Mouse (Mus musculus) kidney, adult 2 months (tissue): Measurements from ENCODE around the gene Celsr1. TPM values are rescaled to one million over a fixed set of nuclear protein-coding genes. Genes with fewer than 3 reads are reported as not detected.

ENCODE experiments used
- DNase-seq: peaks from one replicate; pipeline ENCODE4 v3.0.0; 2021
- H3K27ac ChIP-seq: fragments of 200-500 bp; 2 replicates; pipeline ENCODE4 v1.5.1; 2012; ENCODE audit warnings: low read depth, low read length, control low read depth, inconsistent platforms; ENCODE audit not compliant: insufficient read depth
- H3K27me3 ChIP-seq: fragments of 200-500 bp; replicated peaks from 2 replicates; pipeline ENCODE4 v1.6.1; 2012; ENCODE audit warnings: mild to moderate bottlenecking, moderate library complexity, low read length, inconsistent platforms; ENCODE audit not compliant: control insufficient read depth, insufficient read depth
- H3K36me3 ChIP-seq: fragments of 200-500 bp; 2 replicates; pipeline ENCODE4 v1.6.1; 2012; ENCODE audit warnings: mild to moderate bottlenecking, moderate library complexity, low read length, inconsistent platforms; ENCODE audit not compliant: control insufficient read depth, insufficient read depth
- H3K4me1 ChIP-seq: fragments of 200-500 bp; 2 replicates; pipeline ENCODE4 v1.6.1; 2011; ENCODE audit warnings: low read length; ENCODE audit not compliant: control insufficient read depth, insufficient read depth
- H3K4me3 ChIP-seq: fragments of 200-500 bp; 2 replicates; pipeline ENCODE4 v1.5.1; 2011; ENCODE audit warnings: mild to moderate bottlenecking, low read depth, low read length, control low read depth; ENCODE audit not compliant: insufficient read depth
- CTCF ChIP-seq: fragments of 200-500 bp; conservative IDR thresholded peaks from 2 replicates; pipeline ENCODE4 v1.5.1; 2011; ENCODE audit warnings: low read depth, mild to moderate bottlenecking, control low read depth, low read length, moderate library complexity, mixed read lengths; ENCODE audit not compliant: insufficient read depth, insufficient read length
- POLR2A ChIP-seq: fragments of 200-500 bp; IDR thresholded peaks from one replicate; pipeline ENCODE4 v1.6.1; 2011; ENCODE audit warnings: low read depth, low read length, control low read depth
- WGBS: fragments of 180-500 bp; shearing (Covaris S2); methylation state at CpG from one replicate; pipeline ENCODE4 v1.1.7; 2018; 5-methylcytosine and 5-hydroxymethylcytosine counted together
- polyA plus RNA-seq: library from polyadenylated mRNA; depleted of rRNA; stranded (reverse); fragments of >200 nt; gene quantifications from 2 replicates; pipeline ENCODE4 v1.2.3, GENCODE M21; 2012

Celsr1 gene
- polyA plus RNA-seq, 1 experiment: 12.4 TPM

- Histone ChIP-seq H3K4me1 (no peaks in the 10 kb centered on the region), H3K27ac (no peak overlapping the region), H3K27me3 (no peaks in the 10 kb centered on the region), H3K36me3 (no peaks in the 10 kb centered on the region), H3K4me3 (no peak overlapping the region)
- TF ChIP-seq CTCF (no peak), POLR2A (no peak)
- no peak for DNase-seq
- 85% methylated on average over 7 of the region's 7 CpGs for WGBS
Observed at GRCm38 (mm10) chr15:85961131-85961530, 72.4 kb downstream of the Celsr1 start.

GRCm38 (mm10) chr15:85956202-85956601, 77.4 kb downstream of the Celsr1 start:
- 75% methylated on average over 6 of the region's 6 CpGs for WGBS
- no peak for TF ChIP-seq POLR2A
- H3K27me3 ChIP-seq: no peaks in the 10 kb centered on the region
- no peaks in the 10 kb centered on the region for H3K36me3 ChIP-seq
- DNase-seq: no peak
- H3K27ac ChIP-seq: no peak overlapping the region
- H3K4me3 ChIP-seq: no peak overlapping the region
- H3K4me1 ChIP-seq: no peaks in the 10 kb centered on the region

- H3K4me3 ChIP-seq: no peak overlapping the region
- no peak overlapping the region for H3K27ac ChIP-seq
- WGBS: 80% methylated on average over 6 of the region's 6 CpGs
- no peaks in the 10 kb centered on the region for H3K27me3 ChIP-seq
- H3K36me3 ChIP-seq: no peaks in the 10 kb centered on the region
- no peak for DNase-seq
- no peaks in the 10 kb centered on the region for H3K4me1 ChIP-seq
- no peak for TF ChIP-seq CTCF
- TF ChIP-seq POLR2A: no peak
Observed at GRCm38 (mm10) chr15:85953458-85953857, 80.1 kb downstream of the Celsr1 start.

- H3K4me1 ChIP-seq: no peaks in the 10 kb centered on the region
- no peak overlapping the region for H3K27ac ChIP-seq
- H3K4me3 ChIP-seq: no peak overlapping the region
- DNase-seq: peak; percentile 17
- no peaks in the 10 kb centered on the region for H3K36me3 ChIP-seq
- 73% methylated on average over 16 of the region's 16 CpGs for whole genome bisulfite sequencing
- H3K27me3 ChIP-seq: no peaks in the 10 kb centered on the region
- TF ChIP-seq POLR2A: no peak
- no peak for TF ChIP-seq CTCF
Observed at GRCm38 (mm10) chr15:85949421-85950164, 84.0 kb downstream of the Celsr1 start.

- Histone ChIP-seq H3K27ac (no peak overlapping the region), H3K36me3 (no peaks in the 10 kb centered on the region), H3K27me3 (no peaks in the 10 kb centered on the region), H3K4me1 (no peaks in the 10 kb centered on the region), H3K4me3 (no peak overlapping the region)
- TF ChIP-seq POLR2A: no peak
- TF ChIP-seq CTCF: no peak
- DNase-seq: peak; percentile 26
- 41% methylated on average over 8 of the region's 8 CpGs for WGBS
Observed at GRCm38 (mm10) chr15:85947967-85948366, 85.6 kb downstream of the Celsr1 start.

DNA sequence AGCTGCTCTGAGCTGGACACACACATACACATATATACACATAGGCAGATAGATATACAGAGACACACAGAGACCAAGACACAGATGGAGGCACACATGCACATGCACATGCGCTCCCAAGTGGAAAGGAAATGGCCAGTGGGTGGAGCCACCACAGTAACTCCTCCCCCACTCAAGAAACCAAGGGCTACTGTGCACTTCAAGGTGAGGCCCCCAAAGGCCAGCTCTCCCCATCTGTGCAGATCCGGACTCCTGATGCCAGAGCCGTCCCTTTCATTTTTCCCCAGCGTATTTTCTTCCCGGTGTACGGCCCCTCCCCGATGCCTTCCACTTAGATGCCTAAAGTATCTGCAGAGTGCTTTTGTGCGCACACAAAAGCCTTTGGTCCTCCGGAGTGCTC, 86.0 kb downstream of the Celsr1 start:
- H3K27me3 ChIP-seq: no peaks in the 10 kb centered on the region
- no peaks in the 10 kb centered on the region for H3K36me3 ChIP-seq
- H3K4me3 ChIP-seq: no peak overlapping the region
- H3K4me1 ChIP-seq: no peaks in the 10 kb centered on the region
- TF ChIP-seq CTCF (no peak), POLR2A (no peak)
- no peak for DNase-seq
- no peak overlapping the region for H3K27ac ChIP-seq
- 64% methylated on average over 9 of the region's 9 CpGs for WGBS

GRCm38 (mm10) chr15:85935627-85936049, 97.9 kb downstream of the Celsr1 start:
- peak; percentile 62 for DNase-seq
- WGBS: 27% methylated on average over 5 of the region's 5 CpGs
- no peaks in the 10 kb centered on the region for H3K36me3 ChIP-seq

More at GRCm38 (mm10) chr15:85935627-85936049, 97.9 kb downstream of the Celsr1 start:
- no peak for TF ChIP-seq CTCF
- no peak for TF ChIP-seq POLR2A
- no peaks in the 10 kb centered on the region for H3K4me1 ChIP-seq
- no peaks in the 10 kb centered on the region for H3K27me3 ChIP-seq
- no peak overlapping the region for H3K4me3 ChIP-seq
- H3K27ac ChIP-seq: no peak overlapping the region
